Mouse (Mus musculus) midbrain, embryonic 15.5 days (tissue): ENCODE data around the gene Ispd. TPM values are rescaled to one million over a fixed set of nuclear protein-coding genes. Genes with fewer than 3 reads are reported as not detected.
A peak's percentile ranks its signal among the peaks of the same experiment; 100 is the strongest.

Source experiments
- ATAC-seq: fragments of 200-750 bp; cut with Nextera tagmentation; replicated peaks from 2 replicates; pipeline ENCODE4 v1.8.0; 2017; ENCODE audit warnings: moderate TSS enrichment
- H3K27ac ChIP-seq: fragments of 300-500 bp; sonication (generic); 2 replicates; pipeline ENCODE4 v1.5.1; 2015; ENCODE audit warnings: mild to moderate bottlenecking, inconsistent platforms
- H3K27me3 ChIP-seq: fragments of 300-500 bp; sonication (generic); replicated peaks from 2 replicates; pipeline ENCODE4 v1.6.1; 2015; ENCODE audit warnings: inconsistent platforms
- H3K36me3 ChIP-seq: fragments of 300-500 bp; sonication (generic); replicated peaks from 2 replicates; pipeline ENCODE4 v1.6.1; 2015; ENCODE audit warnings: inconsistent platforms
- H3K4me1 ChIP-seq: fragments of 300-500 bp; sonication (generic); 2 replicates; pipeline ENCODE4 v1.6.1; 2015; ENCODE audit warnings: inconsistent platforms
- H3K4me2 ChIP-seq: fragments of 300-500 bp; sonication (generic); 2 replicates; pipeline ENCODE4 v1.6.1; 2015; ENCODE audit warnings: inconsistent platforms, mild to moderate bottlenecking, moderate library complexity
- H3K4me3 ChIP-seq: fragments of 300-500 bp; sonication (generic); 2 replicates; pipeline ENCODE4 v1.5.1; 2015; ENCODE audit warnings: mild to moderate bottlenecking, inconsistent platforms
- H3K9ac ChIP-seq: fragments of 300-500 bp; sonication (generic); 2 replicates; pipeline ENCODE4 v1.6.1; 2015; ENCODE audit warnings: mild to moderate bottlenecking, inconsistent platforms
- H3K9me3 ChIP-seq: fragments of 300-500 bp; sonication (generic); 2 replicates; pipeline ENCODE4 v1.6.1; 2016; ENCODE audit warnings: inconsistent platforms
- WGBS: fragments of 180-500 bp; shearing (Covaris S2); methylation state at CpG from one replicate; pipeline ENCODE4 v1.1.7; 2015; ENCODE audit warnings: mixed read lengths; 5-methylcytosine and 5-hydroxymethylcytosine counted together
- polyA plus RNA-seq: library from polyadenylated mRNA; unstranded; fragments of >200 nt; fragmentation: Nextera tagmentation; extraction: Ambion mirVana; gene quantifications from 2 replicates; pipeline ENCODE4 v1.2.1, GENCODE M21; 2015

Gene Ispd
- polyA plus RNA-seq, 1 experiment from 2014 or later: 12.9 TPM

DNA sequence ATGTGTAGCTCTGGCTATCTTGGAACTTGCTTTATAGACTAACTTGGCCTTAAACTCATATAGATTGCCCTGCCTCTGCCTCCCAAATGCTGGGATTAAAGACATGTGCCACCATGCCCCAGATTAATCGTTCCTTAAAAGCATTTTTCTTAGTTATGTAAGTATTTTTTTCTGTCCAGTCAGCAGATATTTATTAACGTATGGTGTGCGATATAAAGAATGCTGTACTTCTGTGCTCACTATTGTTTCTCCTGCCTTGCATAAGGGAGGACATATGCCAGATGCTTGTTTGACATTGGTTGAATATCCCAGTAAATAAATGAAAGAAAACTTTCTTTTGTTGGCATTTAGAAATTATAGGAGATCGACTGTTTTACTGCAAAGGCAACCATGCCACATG is 5.7 kb downstream of the Ispd start:
- Histone ChIP-seq H3K27me3 (no peaks in the 10 kb centered on the region), H3K36me3 (no peaks in the 10 kb centered on the region), H3K4me1 (0 out of 2 replicates have a peak, but pooled peaks cover 5% of the 10 kb centered on the region), H3K4me2 (no peak overlapping the region), H3K9me3 (no peaks in the 10 kb centered on the region), H3K4me3 (no peak overlapping the region), H3K9ac (no peak overlapping the region), H3K27ac (no peak overlapping the region)
- 96% methylated on average over 4 of the region's 4 CpGs for WGBS
- no peak for ATAC-seq

GRCm38 (mm10) chr12:36395115-36395514 is 13.9 kb downstream of the Ispd start:
- Histone ChIP-seq H3K9ac (no peak overlapping the region), H3K36me3 (no peaks in the 10 kb centered on the region), H3K9me3 (0 out of 2 replicates have a peak, but pooled peaks cover 3% of the 10 kb centered on the region), H3K4me3 (no peak overlapping the region), H3K4me1 (no peaks in the 10 kb centered on the region), H3K27me3 (no peaks in the 10 kb centered on the region), H3K27ac (no peak overlapping the region), H3K4me2 (no peak overlapping the region)
- ATAC-seq: no peak
- 92% methylated on average over 2 of the region's 2 CpGs for WGBS

DNA sequence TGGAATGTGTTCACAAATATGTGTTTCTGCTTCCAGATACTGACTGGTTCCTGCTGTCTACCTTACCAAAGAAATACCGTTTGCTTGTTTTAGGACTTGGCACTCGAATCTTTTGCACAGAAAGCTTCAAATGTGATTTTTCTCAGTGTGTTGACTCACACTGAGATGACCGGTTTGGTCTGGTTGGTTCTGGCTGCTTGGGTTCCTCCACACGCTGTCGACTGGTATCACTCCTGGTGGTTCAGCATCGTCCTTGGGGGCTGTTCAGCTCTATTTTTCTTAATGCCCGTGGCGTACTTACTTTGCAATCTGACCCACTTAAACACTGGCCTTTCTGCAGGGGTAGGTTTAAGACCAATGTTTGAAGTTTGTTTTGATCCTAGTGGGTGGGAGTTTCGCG is 42.4 kb downstream of the Ispd start:
- Histone ChIP-seq H3K4me2 (no peak overlapping the region), H3K4me1 (no peaks in the 10 kb centered on the region), H3K4me3 (no peak overlapping the region), H3K9me3 (no peaks in the 10 kb centered on the region), H3K36me3 (no peaks in the 10 kb centered on the region), H3K27me3 (no peaks in the 10 kb centered on the region), H3K27ac (no peak overlapping the region), H3K9ac (no peak overlapping the region)
- no peak for ATAC-seq
- WGBS: 70% methylated on average over 10 of the region's 10 CpGs

- Histone ChIP-seq H3K9ac (no peak overlapping the region), H3K4me3 (no peak overlapping the region), H3K9me3 (no peaks in the 10 kb centered on the region), H3K4me1 (no peaks in the 10 kb centered on the region), H3K4me2 (no peak overlapping the region), H3K36me3 (no peaks in the 10 kb centered on the region), H3K27me3 (no peaks in the 10 kb centered on the region), H3K27ac (no peak overlapping the region)
- WGBS: 83% methylated on average over 7 of the region's 7 CpGs
- ATAC-seq: no peak
Measured at GRCm38 (mm10) chr12:36425258-36425657, 44.0 kb downstream of the Ispd start.

- H3K9me3 ChIP-seq: no peaks in the 10 kb centered on the region
- no peak overlapping the region for H3K27ac ChIP-seq
- no peak overlapping the region for H3K4me2 ChIP-seq
- 65% methylated on average over 15 of the region's 15 CpGs for WGBS
- no peaks in the 10 kb centered on the region for H3K4me1 ChIP-seq
- peak; percentile 56; the same call in 1 of the 2 replicates for ATAC-seq
- H3K4me3 ChIP-seq: no peak overlapping the region
- H3K36me3 ChIP-seq: no peaks in the 10 kb centered on the region
- H3K9ac ChIP-seq: no peak overlapping the region
- H3K27me3 ChIP-seq: no peaks in the 10 kb centered on the region
Measured at GRCm38 (mm10) chr12:36426163-36427045, 45.2 kb downstream of the Ispd start.

GRCm38 (mm10) chr12:36436956-36437355 is 55.7 kb downstream of the Ispd start:
- no peaks in the 10 kb centered on the region for H3K36me3 ChIP-seq
- no peaks in the 10 kb centered on the region for H3K9me3 ChIP-seq
- H3K27me3 ChIP-seq: no peaks in the 10 kb centered on the region
- H3K4me3 ChIP-seq: no peak overlapping the region
- no peak overlapping the region for H3K9ac ChIP-seq
- H3K4me1 ChIP-seq: no peaks in the 10 kb centered on the region
- ATAC-seq: no peak
- 78% methylated on average over 5 of the region's 5 CpGs for WGBS
- H3K27ac ChIP-seq: no peak overlapping the region
- no peak overlapping the region for H3K4me2 ChIP-seq

GRCm38 (mm10) chr12:36439396-36439795 is 58.1 kb downstream of the Ispd start:
- H3K4me1 ChIP-seq: no peaks in the 10 kb centered on the region
- no peak overlapping the region for H3K9ac ChIP-seq
- H3K27me3 ChIP-seq: no peaks in the 10 kb centered on the region
- no peak overlapping the region for H3K4me2 ChIP-seq
- no peaks in the 10 kb centered on the region for H3K9me3 ChIP-seq
- ATAC-seq: no peak
- WGBS: 90% methylated on average over 8 of the region's 8 CpGs
- H3K27ac ChIP-seq: no peak overlapping the region
- no peaks in the 10 kb centered on the region for H3K36me3 ChIP-seq
- no peak overlapping the region for H3K4me3 ChIP-seq

DNA sequence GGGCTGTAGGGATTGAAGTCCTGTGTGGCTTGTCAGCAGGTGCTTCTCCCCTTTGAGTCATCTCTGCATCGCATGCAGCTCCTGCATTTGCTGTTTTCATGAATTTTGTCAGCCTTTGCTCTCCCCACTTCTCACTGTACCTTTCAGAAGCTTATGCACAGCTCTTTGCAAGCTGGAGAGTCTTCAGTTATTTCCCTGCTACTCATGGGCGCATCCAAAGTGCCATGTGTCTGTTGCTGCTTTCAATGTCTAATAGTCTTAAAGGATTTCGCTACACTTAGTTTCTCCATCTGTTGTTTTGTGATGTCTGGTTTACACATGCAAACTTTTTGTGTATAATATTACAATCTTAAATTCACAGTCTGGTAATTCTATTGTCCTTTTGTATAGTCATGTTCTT is 74.8 kb downstream of the Ispd start:
- H3K27me3 ChIP-seq: no peaks in the 10 kb centered on the region
- no peak for ATAC-seq
- WGBS: 92% methylated on average over 3 of the region's 3 CpGs

GRCm38 (mm10) chr12:36457726-36458125 is 76.5 kb downstream of the Ispd start:
- Histone ChIP-seq H3K27ac (no peak overlapping the region), H3K4me3 (no peak overlapping the region), H3K9ac (no peak overlapping the region), H3K9me3 (no peaks in the 10 kb centered on the region), H3K27me3 (no peaks in the 10 kb centered on the region), H3K4me2 (no peak overlapping the region), H3K36me3 (no peaks in the 10 kb centered on the region), H3K4me1 (no peaks in the 10 kb centered on the region)
- 85% methylated on average over 2 of the region's 2 CpGs for WGBS
- no peak for ATAC-seq

More for the DNA sequence above, 74.8 kb downstream of the Ispd start:
- no peak overlapping the region for H3K27ac ChIP-seq
- H3K4me3 ChIP-seq: no peak overlapping the region
- no peak overlapping the region for H3K9ac ChIP-seq
- no peaks in the 10 kb centered on the region for H3K4me1 ChIP-seq
- no peak overlapping the region for H3K4me2 ChIP-seq
- H3K9me3 ChIP-seq: no peaks in the 10 kb centered on the region
- H3K36me3 ChIP-seq: no peaks in the 10 kb centered on the region

DNA sequence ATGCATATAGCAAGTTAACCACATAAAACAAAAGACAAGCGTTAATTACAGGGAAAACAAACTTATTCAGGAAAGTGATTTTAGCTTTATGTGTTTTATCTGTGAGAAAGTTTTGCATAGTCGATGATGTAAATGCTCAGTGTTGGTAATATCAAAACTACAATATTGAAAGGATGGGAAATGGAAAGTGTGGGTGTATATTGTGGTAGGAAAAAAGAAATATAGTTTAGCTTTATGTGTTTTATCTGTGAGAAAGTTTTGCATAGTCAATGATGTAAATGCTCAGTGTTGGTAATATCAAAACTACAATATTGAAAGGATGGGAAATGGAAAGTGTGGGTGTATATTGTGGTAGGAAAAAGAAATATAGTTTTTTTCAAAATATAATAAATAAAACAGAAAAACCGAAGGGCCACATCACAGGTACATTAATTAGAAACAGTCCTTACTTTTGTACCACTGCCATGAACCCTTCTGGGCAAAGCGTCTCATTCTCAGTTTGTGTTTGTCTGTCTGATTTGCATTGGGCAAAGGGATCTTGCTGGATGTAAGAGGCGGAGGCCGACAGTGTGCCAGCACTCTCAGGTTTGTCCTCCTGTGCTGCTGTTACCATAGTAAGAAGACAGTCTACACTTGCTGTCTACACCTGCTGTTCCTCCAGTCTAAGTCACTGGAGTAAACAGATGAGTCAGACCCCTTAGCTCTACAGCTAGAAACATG is 87.2 kb downstream of the Ispd start:
- Histone ChIP-seq H3K4me1 (no peaks in the 10 kb centered on the region), H3K4me2 (no peak overlapping the region), H3K27ac (no peak overlapping the region), H3K27me3 (no peaks in the 10 kb centered on the region), H3K9me3 (no peaks in the 10 kb centered on the region), H3K9ac (no peak overlapping the region), H3K36me3 (no peaks in the 10 kb centered on the region), H3K4me3 (no peak overlapping the region)
- WGBS: 95% methylated on average over 6 of the region's 6 CpGs
- no peak for ATAC-seq

DNA sequence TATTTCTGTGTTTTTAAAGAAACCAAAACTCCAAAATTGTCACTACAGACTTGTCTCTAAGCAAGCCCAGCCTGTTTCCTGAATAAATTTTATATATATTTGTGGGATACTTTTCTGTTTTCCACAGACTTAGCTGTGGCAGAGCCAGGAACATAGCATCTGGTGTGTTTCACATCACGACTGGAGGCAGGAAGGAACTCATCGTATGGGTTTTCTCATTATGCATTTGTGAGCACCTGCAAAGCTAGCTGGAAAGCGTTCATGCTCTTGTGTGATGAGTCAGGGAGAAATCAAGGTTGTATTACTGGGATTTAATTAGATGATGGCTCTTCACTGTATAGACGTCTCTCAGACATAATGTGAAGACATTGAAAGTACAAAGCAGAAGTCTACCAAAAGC is 90.2 kb downstream of the Ispd start:
- Histone ChIP-seq H3K4me3 (no peak overlapping the region), H3K27ac (no peak overlapping the region), H3K27me3 (no peaks in the 10 kb centered on the region), H3K4me1 (no peaks in the 10 kb centered on the region), H3K9ac (no peak overlapping the region), H3K36me3 (no peaks in the 10 kb centered on the region), H3K9me3 (no peaks in the 10 kb centered on the region), H3K4me2 (no peak overlapping the region)
- WGBS: 85% methylated on average over 4 of the region's 4 CpGs
- no peak for ATAC-seq

DNA sequence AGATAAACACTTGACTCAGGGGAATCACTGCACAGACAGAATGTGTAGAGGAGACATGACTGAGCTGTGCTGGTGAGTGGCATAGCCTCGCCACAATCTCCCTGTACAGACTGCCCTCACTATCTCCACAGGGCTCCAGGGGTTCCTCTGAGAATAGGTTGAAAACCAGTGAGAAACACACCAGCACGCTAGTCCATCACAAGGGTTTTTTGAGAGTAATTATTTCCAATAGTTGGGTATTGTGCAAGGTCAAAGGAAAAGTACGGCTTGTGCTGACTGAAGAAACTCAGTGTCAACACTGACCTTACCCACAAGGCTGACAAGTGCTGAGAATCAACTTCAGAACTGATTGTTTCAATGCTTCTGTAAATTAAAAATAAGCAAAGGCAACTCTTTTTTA is 92.9 kb downstream of the Ispd start:
- H3K9me3 ChIP-seq: no peaks in the 10 kb centered on the region
- H3K4me1 ChIP-seq: no peaks in the 10 kb centered on the region
- no peak overlapping the region for H3K4me2 ChIP-seq
- ATAC-seq: no peak
- H3K36me3 ChIP-seq: no peaks in the 10 kb centered on the region
- no peak overlapping the region for H3K27ac ChIP-seq
- H3K27me3 ChIP-seq: no peaks in the 10 kb centered on the region
- 85% methylated on average over 3 of the region's 3 CpGs for WGBS
- no peak overlapping the region for H3K9ac ChIP-seq
- H3K4me3 ChIP-seq: no peak overlapping the region
